Mouse (Mus musculus): ENCODE data around the gene Adamts8. TPM values are rescaled to one million over a fixed set of nuclear protein-coding genes. Genes with fewer than 3 reads are reported as not detected.

Adamts8 gene
- polyA plus RNA-seq, 1 experiment, result 1.1 TPM

- Histone ChIP-seq H3K4me1 (ENCODE audit: control insufficient read depth, insufficient read depth, low read length) (no peaks in the 10 kb centered on the region), H3K27me3 (ENCODE audit: control insufficient read depth, insufficient read depth, low read length) (no peaks in the 10 kb centered on the region), H3K4me3 (replicated peaks; ENCODE audit: insufficient read depth, low read depth, low read length) (no peak overlapping the region), H3K27ac (ENCODE audit: insufficient read depth, low read length) (no peak overlapping the region)
- no peak for TF ChIP-seq CTCF (IDR thresholded peaks at IDR 0.05; ENCODE audit: borderline replicate concordance, insufficient read depth, low read depth, low read length)
- no peak for TF ChIP-seq POLR2A (IDR thresholded peaks at IDR 0.05; ENCODE audit: borderline replicate concordance, insufficient read depth, low read length)
- DNase-seq, result no peak
- 88% methylated on average over 4 of the region's 4 CpGs for WGBS
Measured at GRCm38 (mm10) chr9:31013415-31013814, 71.1 kb downstream of the Adamts8 start.

Other genes starting within 250 kb of the Adamts8 start
- 5.6 and 6.4 TPM in 2 replicates for gene Adamts15, start 20.1 kb upstream of the Adamts8 start, polyA plus RNA-seq (2012; rRNA removed)
- gene Zbtb44, start 88.1 kb downstream of the Adamts8 start, polyA plus RNA-seq (2012; rRNA removed), result 7.8 and 8.6 TPM in 2 replicates
- gene St14, start 189.3 kb downstream of the Adamts8 start, polyA plus RNA-seq (2012; rRNA removed), result 1.2 and 1.4 TPM in 2 replicates